Mouse (Mus musculus) testis, postnatal 10 days (tissue): ENCODE data around the gene Tmem150a.

Experiments
- DNase-seq: peaks from one replicate; pipeline ENCODE4 v3.0.0; 2021; ENCODE audit warnings: low spot score

Tmem150a gene

GRCm38 (mm10) chr6:72352636-72353405 is 2.4 kb upstream of the Tmem150a start:
- no peak for DNase-seq

GRCm38 (mm10) chr6:72354025-72354424 is 1.2 kb upstream of the Tmem150a start:
- no peak for DNase-seq

- DNase-seq: no peak
Measured at GRCm38 (mm10) chr6:72356001-72356532, 820 bp downstream of the Tmem150a start.

GRCm38 (mm10) chr6:72357164-72358079 is 2.2 kb downstream of the Tmem150a start:
- no peak for DNase-seq

GRCm38 (mm10) chr6:72358086-72358764 is 3.0 kb downstream of the Tmem150a start:
- no peak for DNase-seq

- DNase-seq: no peak
Measured at GRCm38 (mm10) chr6:72359343-72359742, 4.1 kb downstream of the Tmem150a start.

GRCm38 (mm10) chr6:72359891-72360598 is 4.8 kb downstream of the Tmem150a start:
- no peak for DNase-seq

GRCm38 (mm10) chr6:72360599-72360935 is 5.3 kb downstream of the Tmem150a start:
- DNase-seq: no peak

- DNase-seq: peak; percentile 56
Measured at GRCm38 (mm10) chr6:72361121-72361551, 5.9 kb downstream of the Tmem150a start.

GRCm38 (mm10) chr6:72362132-72363028 is 7.1 kb downstream of the Tmem150a start:
- peak; percentile 89 for DNase-seq

GRCm38 (mm10) chr6:72364009-72364408 is 8.8 kb downstream of the Tmem150a start:
- DNase-seq: no peak

- DNase-seq: no peak
Measured at GRCm38 (mm10) chr6:72364985-72365384, 9.7 kb downstream of the Tmem150a start.

GRCm38 (mm10) chr6:72366304-72366703 is 11.1 kb downstream of the Tmem150a start:
- DNase-seq: no peak

GRCm38 (mm10) chr6:72366844-72367443 is 11.7 kb downstream of the Tmem150a start, which contains the start of gene Rnf181:
Rnf181 (minus strand) TSS chr6:72366956.
- DNase-seq: no peak

GRCm38 (mm10) chr6:72367460-72367974 is 12.3 kb downstream of the Tmem150a start:
- DNase-seq: no peak

GRCm38 (mm10) chr6:72369557-72369956 is 14.3 kb downstream of the Tmem150a start:
- DNase-seq: no peak

- peak; percentile 62 for DNase-seq
Measured at GRCm38 (mm10) chr6:72370091-72370490, 14.8 kb downstream of the Tmem150a start.

GRCm38 (mm10) chr6:72371147-72371546 is 15.9 kb downstream of the Tmem150a start:
- DNase-seq: peak; percentile 64

GRCm38 (mm10) chr6:72371571-72371970 is 16.3 kb downstream of the Tmem150a start:
- no peak for DNase-seq

- no peak for DNase-seq
Measured at GRCm38 (mm10) chr6:72373184-72373583, 17.9 kb downstream of the Tmem150a start.
